18 mouse cellular contexts compared by ENCODE assay signal in the genomic region with DNA sequence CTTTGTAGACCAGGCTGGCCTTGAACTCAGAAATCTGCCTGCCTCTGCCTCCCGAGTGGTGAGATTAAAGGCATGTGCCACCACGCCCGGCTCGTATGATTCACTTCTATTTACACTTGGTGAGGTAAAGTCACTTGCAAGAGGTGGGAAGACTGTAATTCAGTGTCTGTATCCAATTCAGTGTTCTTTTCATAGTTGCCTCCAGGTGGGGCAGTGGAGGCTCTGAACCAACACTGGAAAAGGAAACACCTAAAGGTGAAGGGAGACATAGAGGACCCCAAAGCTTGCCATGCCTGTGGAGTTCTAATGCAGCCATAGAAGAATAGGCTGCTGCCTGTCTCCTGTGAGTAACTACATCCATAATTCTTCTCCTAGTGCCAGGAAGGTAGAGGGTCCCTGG. TPM values are rescaled to one million over a fixed set of nuclear protein-coding genes. Genes with fewer than 3 reads are reported as not detected.
DNase-seq lines count a peak whose midpoint lies in the region; ATAC-seq and TF ChIP-seq lines count a peak whose summit lies in the region.
"Had no signal": no experiment of that assay in that cellular context is flagged by ENCODE, and none has a peak within 500 bp of the region (broad histone marks: within the 10 kb centered on the region; RNA-seq: fewer than 3 reads in every experiment).

No protein-coding gene starts in this region.

- H3K36me3 ChIP-seq in E14TG2a.4 (ENCODE audit: insufficient read depth, low read length), result no peaks in the 10 kb centered on the region
- H3K36me3 ChIP-seq: embryonic facial prominence, embryonic 12.5 days; hindbrain, embryonic 10.5 days; liver, embryonic 13.5 days; midbrain, embryonic 10.5 days had no signal

- no peaks in the 10 kb centered on the region for H3K9me3 ChIP-seq in E14TG2a.4 (ENCODE audit: low read length)
- H3K9me3 ChIP-seq: embryonic facial prominence, embryonic 12.5 days; hindbrain, embryonic 10.5 days; liver, embryonic 13.5 days; midbrain, embryonic 10.5 days had no signal

- TF ChIP-seq CTCF in layer of hippocampus, adult 2 months (conservative IDR thresholded peaks at IDR 0.05), result peak; percentile 42
- 0 out of 2 replicates have a peak, but pooled peaks have one; percentile 4 for TF ChIP-seq CTCF in E14TG2a.4 (conservative IDR thresholded peaks at IDR 0.05; ENCODE audit: low read length)

- no peak for DNase-seq in layer of hippocampus, adult 2 months (ENCODE audit: low spot score in 2 of 2)
- no peak for DNase-seq in layer of hippocampus, postnatal 36 days
- DNase-seq in 3T3-L1 (ENCODE audit: low read depth, low spot score), result peak; percentile 50
- no peak for DNase-seq in testis, postnatal 10 days (ENCODE audit: low spot score)
- DNase-seq in adrenal gland, postnatal 36 days, result no peak
- DNase-seq: adrenal gland, postnatal 25 days; cerebellum, adult 8-10 months; gastrocnemius, adult 2 months; heart, adult 18-20 months; liver, embryonic 13.5 days had no signal

- H3K4me3 ChIP-seq in layer of hippocampus, adult 2 months, result no peak overlapping the region
- no peak overlapping the region for H3K4me3 ChIP-seq in E14TG2a.4 (replicated peaks; ENCODE audit: low read length)
- H3K4me3 ChIP-seq: embryonic facial prominence, embryonic 12.5 days; gastrocnemius, adult 2 months; hindbrain, embryonic 10.5 days; liver, embryonic 13.5 days; midbrain, embryonic 10.5 days had no signal

- H3K27me3 ChIP-seq in E14TG2a.4 (ENCODE audit: insufficient read depth, low read length), result no peaks in the 10 kb centered on the region
- H3K27me3 ChIP-seq: embryonic facial prominence, embryonic 12.5 days; liver, embryonic 13.5 days had no signal

- H3K4me1 ChIP-seq in E14TG2a.4 (replicated peaks; ENCODE audit: low read depth, low read length), result peaks cover 14% of the 10 kb centered on the region
- H3K4me1 ChIP-seq: embryonic facial prominence, embryonic 12.5 days; hindbrain, embryonic 10.5 days; liver, embryonic 13.5 days; midbrain, embryonic 10.5 days had no signal

- no peak overlapping the region for H3K27ac ChIP-seq in layer of hippocampus, adult 2 months
- H3K27ac ChIP-seq: embryonic facial prominence, embryonic 12.5 days; gastrocnemius, adult 2 months; hindbrain, embryonic 10.5 days; liver, embryonic 13.5 days; midbrain, embryonic 10.5 days had no signal

- peak; percentile 65 for ATAC-seq in megakaryocyte progenitor cell, adult 5-6 weeks (replicated peaks; ENCODE audit: poor library complexity)
- ATAC-seq: forebrain, embryonic 16.5 days had no signal

RNA-seq across cellular contexts. Expression of gene Cyp2ab1, which starts 2.9 kb away (rescaled TPM):
- not detected for total RNA-seq in layer of hippocampus, adult 2 months (2021)
- total RNA-seq in layer of hippocampus, postnatal 36 days (2021), result not detected
- total RNA-seq in megakaryocyte progenitor cell, adult 5-6 weeks (2015), result 0.05 and 0.78 TPM in 2 replicates
- not detected in 2 replicates for total RNA-seq in megakaryocyte progenitor cell, adult 5-6 weeks (2017)
- total RNA-seq in adrenal gland, postnatal 36 days (2021), result under 1 TPM; 0.23 to 0.33 TPM
- total RNA-seq: adrenal gland, postnatal 25 days; layer of hippocampus, adult 18-20 months; left cerebral cortex, adult 8-10 months had no signal

RNA-seq across cellular contexts. Expression of gene Parl, which starts 20.1 kb away (rescaled TPM):
- total RNA-seq in layer of hippocampus, adult 2 months (2021), result 10 to 100 TPM; 51.4 to 56.4 TPM
- 10 to 100 TPM; 56.2 to 61.9 TPM for total RNA-seq in layer of hippocampus, postnatal 36 days (2021)
- 161 and 168 TPM in 2 replicates for total RNA-seq in megakaryocyte progenitor cell, adult 5-6 weeks (2015)
- total RNA-seq in megakaryocyte progenitor cell, adult 5-6 weeks (2017), result 264 and 277 TPM in 2 replicates
- 100 to 1,000 TPM; 111 to 120 TPM for total RNA-seq in adrenal gland, postnatal 36 days (2021)
